Mouse (Mus musculus) embryonic facial prominence, embryonic 10.5 days (tissue): ENCODE results near the gene Vmn2r25. TPM values are rescaled to one million over a fixed set of nuclear protein-coding genes. Genes with fewer than 3 reads are reported as not detected.
"Not testable (repeated sequence)": the region's sequence is repeated elsewhere in the genome, so short reads cannot be mapped to it uniquely, and the experiment has no call there.

ENCODE experiments used
- DNase-seq: peaks from one replicate; pipeline ENCODE4 v3.0.0-alpha.2; 2017; ENCODE audit warnings: low spot score
- H3K27ac ChIP-seq: fragments of 300-500 bp; sonication (generic); replicated peaks from 2 replicates; pipeline ENCODE4 v1.5.1; 2016; ENCODE audit warnings: mild to moderate bottlenecking
- H3K27me3 ChIP-seq: fragments of 300-500 bp; sonication (generic); replicated peaks from 2 replicates; pipeline ENCODE4 v1.6.1; 2016; ENCODE audit warnings: low read depth, mild to moderate bottlenecking; ENCODE audit not compliant: poor library complexity, severe bottlenecking
- H3K36me3 ChIP-seq: fragments of 300-500 bp; sonication (generic); replicated peaks from 2 replicates; pipeline ENCODE4 v1.6.1; 2016; ENCODE audit warnings: mild to moderate bottlenecking, moderate library complexity
- H3K4me1 ChIP-seq: fragments of 300-500 bp; sonication (generic); 2 replicates; pipeline ENCODE4 v1.6.1; 2016
- H3K4me3 ChIP-seq: fragments of 300-500 bp; sonication (generic); 2 replicates; pipeline ENCODE4 v1.5.1; 2016; ENCODE audit warnings: mild to moderate bottlenecking, moderate library complexity
- H3K9me3 ChIP-seq: fragments of 300-500 bp; sonication (generic); 2 replicates; pipeline ENCODE4 v1.6.1; 2016; ENCODE audit warnings: mild to moderate bottlenecking
- WGBS: fragments of 180-500 bp; shearing (Covaris S2); methylation state at CpG from one replicate; pipeline ENCODE4 v1.1.7; 2016; 5-methylcytosine and 5-hydroxymethylcytosine counted together
- polyA plus RNA-seq: library from polyadenylated mRNA; unstranded; fragments of >200 nt; fragmentation: Nextera tagmentation; extraction: Ambion mirVana; gene quantifications from 2 replicates; pipeline ENCODE4 v1.2.1, GENCODE M21; 2016

The Vmn2r25 gene
- polyA plus RNA-seq = not detected in 2 replicates

DNA sequence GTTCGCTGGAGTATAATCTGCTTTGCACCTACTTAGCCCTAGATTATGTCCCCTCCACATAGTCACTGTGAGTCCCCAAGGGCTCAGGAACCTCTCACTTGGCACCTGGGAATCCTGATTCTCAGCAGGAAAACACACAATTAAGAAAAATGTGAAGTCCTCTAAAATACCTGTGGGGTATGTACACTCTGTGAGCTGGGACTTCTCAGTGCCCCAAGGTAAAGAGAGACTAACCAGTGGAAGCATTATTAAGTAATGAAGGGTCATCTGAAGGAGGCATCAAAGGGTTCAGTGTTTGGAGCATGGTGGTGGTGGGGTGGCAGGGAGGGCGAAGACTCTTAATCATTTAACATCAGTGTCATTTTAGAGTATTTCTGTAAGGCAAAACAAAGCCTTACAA, at the start of gene Vmn2r25:
Gene Vmn2r25 (minus strand): TSS at position 101 of the 400 bp plus-strand sequence.
- 77% methylated on average over 2 of the region's 2 CpGs for WGBS
- not testable (repeated sequence) for DNase-seq, H3K36me3 ChIP-seq, H3K27me3 ChIP-seq, H3K9me3 ChIP-seq, H3K4me1 ChIP-seq, H3K27ac ChIP-seq, H3K4me3 ChIP-seq

DNA sequence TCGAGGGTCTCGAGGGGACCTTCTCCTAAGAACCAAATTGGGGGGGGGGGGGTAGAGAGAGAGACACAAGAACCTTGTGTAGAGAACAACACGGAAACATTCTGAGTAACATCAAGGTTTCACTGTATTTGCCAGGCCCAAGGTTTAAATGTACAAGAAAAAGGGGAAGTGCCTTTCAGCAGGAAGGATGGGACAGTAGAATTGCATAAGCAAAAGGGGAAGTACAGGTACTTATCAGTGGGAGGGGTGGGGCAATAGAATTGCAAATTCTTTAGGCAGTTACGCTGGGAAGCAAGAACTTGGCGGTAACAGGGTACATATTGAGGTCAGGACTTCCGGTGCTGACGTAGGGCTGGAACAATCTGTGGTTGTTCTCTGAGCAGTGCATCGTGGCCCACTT, 33.3 kb downstream of the Vmn2r25 start:
- no peak for DNase-seq
- Histone ChIP-seq H3K4me3 (no peak overlapping the region), H3K9me3 (peaks cover 2% of the 10 kb centered on the region; the same call in 1 of the 2 replicates), H3K27me3 (no peaks in the 10 kb centered on the region), H3K27ac (no peak overlapping the region), H3K36me3 (no peaks in the 10 kb centered on the region), H3K4me1 (no peaks in the 10 kb centered on the region)
- WGBS = 81% methylated on average over 8 of the region's 8 CpGs

DNA sequence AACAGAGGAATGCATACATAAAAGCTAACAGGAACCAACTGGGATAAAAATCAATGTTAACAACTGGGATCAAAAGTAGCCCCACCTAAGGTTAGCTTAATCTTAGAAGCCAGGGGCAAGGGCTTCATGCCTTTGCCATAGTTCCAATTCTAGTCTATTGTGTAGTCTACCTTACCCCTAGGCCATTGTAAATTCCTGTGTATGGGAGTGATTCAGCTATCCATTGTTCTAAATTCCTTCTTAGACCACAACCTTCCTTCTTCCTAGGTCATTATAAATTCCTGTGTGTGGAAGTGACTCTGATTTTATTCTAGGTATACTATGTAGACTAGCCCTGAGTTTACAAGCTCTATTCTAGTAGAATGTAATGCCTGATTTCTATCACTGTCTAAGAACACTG, 43.0 kb downstream of the Vmn2r25 start:
- not testable (repeated sequence) for H3K36me3 ChIP-seq, H3K9me3 ChIP-seq, H3K27ac ChIP-seq, H3K4me1 ChIP-seq, H3K4me3 ChIP-seq, DNase-seq, H3K27me3 ChIP-seq

DNA sequence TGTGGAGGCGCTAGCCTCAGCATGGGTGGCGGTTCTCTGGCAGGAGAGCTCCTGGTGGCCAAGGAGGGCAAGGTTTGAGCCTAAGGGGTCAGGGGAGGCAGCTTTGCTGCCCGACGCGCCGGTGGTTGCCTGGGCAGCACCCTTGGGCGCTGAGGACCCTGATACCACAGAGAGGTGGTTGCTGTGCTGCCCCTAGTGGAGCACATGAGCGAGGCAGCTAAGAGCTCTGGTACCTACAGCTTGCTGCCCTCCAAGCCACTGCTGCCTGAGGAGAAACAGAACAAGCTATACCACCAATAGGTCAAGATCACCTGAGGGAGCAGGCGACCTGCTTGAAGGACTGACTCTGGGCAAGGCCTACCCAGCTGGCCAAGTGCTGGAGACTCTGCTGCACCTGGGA, 59.5 kb downstream of the Vmn2r25 start:
- Histone ChIP-seq H3K4me3 (no peak overlapping the region), H3K36me3 (no peaks in the 10 kb centered on the region), H3K27ac (no peak overlapping the region), H3K27me3 (no peaks in the 10 kb centered on the region), H3K4me1 (no peaks in the 10 kb centered on the region), H3K9me3 (0 out of 2 replicates have a peak, but pooled peaks cover 3% of the 10 kb centered on the region)
- WGBS = 28% methylated on average over 9 of the region's 9 CpGs
- DNase-seq = no peak

DNA sequence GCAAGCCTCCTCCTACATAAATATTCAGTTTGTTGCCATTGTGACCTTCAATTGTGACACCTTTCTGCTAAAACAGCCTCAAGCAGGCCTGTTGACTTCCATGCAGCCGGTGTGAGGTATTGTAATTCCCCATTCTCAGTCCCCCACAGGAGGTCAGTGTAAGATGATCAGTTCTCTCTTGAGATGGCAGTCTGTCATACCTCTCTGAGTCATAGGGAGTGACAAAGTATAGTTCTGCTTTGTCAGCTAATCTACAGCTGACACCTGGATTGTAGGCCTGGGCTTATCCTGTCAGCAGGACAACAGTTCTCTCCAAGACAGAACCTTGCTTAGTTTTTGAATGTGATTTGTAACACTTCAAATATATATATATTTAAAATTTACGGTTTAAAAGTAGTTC, 68.4 kb downstream of the Vmn2r25 start:
- no peak overlapping the region for H3K4me3 ChIP-seq
- H3K9me3 ChIP-seq = no peaks in the 10 kb centered on the region
- H3K27me3 ChIP-seq = no peaks in the 10 kb centered on the region
- no peaks in the 10 kb centered on the region for H3K36me3 ChIP-seq
- 70% methylated on average over 2 of the region's 2 CpGs for WGBS
- no peaks in the 10 kb centered on the region for H3K4me1 ChIP-seq
- no peak overlapping the region for H3K27ac ChIP-seq
- DNase-seq = no peak

DNA sequence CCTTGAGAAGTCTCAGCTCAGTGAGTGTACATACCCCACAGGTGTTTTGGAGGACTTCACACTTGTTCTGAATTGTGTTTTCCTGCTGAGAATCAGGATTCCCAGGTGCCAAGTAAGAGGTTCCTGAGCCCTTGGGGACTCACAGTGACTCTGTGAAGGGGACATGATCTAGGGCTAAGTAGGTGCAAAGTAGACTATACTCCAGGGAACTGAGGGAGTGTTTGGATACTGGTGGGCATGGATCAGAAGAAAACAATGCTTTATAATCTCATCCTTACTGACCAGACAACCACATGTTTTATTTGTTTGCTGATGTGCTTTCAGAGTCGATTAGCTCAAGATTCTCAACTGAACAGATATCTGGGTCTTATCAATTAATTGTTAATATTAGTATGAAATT, 74.7 kb downstream of the Vmn2r25 start, which contains the start of gene Vmn2r24:
Gene Vmn2r24 (plus strand): TSS at position 301 of the 400 bp plus-strand sequence.
- Histone ChIP-seq H3K4me3 (no peak within 1 kb of the TSS), H3K27ac (no peak within 1 kb of the TSS), H3K9me3 (no peaks in the 10 kb centered on the region), H3K4me1 (no peaks in the 10 kb centered on the region), H3K36me3 (no peaks in the 10 kb centered on the region), H3K27me3 (no peaks in the 10 kb centered on the region)
- 76% methylated on average over 1 of the region's 1 CpGs for WGBS
- no peak for DNase-seq

Other genes with a start within 250 kb of the Vmn2r25 start
- gene Vmn2r22, start 202.7 kb downstream of the Vmn2r25 start, polyA plus RNA-seq = not detected in 2 replicates
- gene Vmn2r23, start 150.8 kb downstream of the Vmn2r25 start, polyA plus RNA-seq = not detected in 2 replicates
- not detected in 2 replicates for gene Vmn2r24, start 74.6 kb downstream of the Vmn2r25 start, polyA plus RNA-seq
- gene Vmn2r26, start 171.1 kb upstream of the Vmn2r25 start, polyA plus RNA-seq = not detected in 2 replicates